Mouse (Mus musculus) heart, adult 10 weeks (tissue): ENCODE data around the gene Tmem119. TPM values are rescaled to one million over a fixed set of nuclear protein-coding genes. Genes with fewer than 3 reads are reported as not detected.

ENCODE experiments used
- polyA plus RNA-seq: library from polyadenylated mRNA; stranded (reverse); fragments of 350-450 nt; fragmentation: Illumina TruSeq; extraction: RNeasy Lipid Tissue Mini Kit (QIAGEN cat#74804); gene quantifications from one replicate; pipeline ENCODE4 v1.2.3, GENCODE M21; 2014; ENCODE audit warnings: low read depth, low replicate concordance

The Tmem119 gene
- polyA plus RNA-seq: 10.8 TPM

DNA sequence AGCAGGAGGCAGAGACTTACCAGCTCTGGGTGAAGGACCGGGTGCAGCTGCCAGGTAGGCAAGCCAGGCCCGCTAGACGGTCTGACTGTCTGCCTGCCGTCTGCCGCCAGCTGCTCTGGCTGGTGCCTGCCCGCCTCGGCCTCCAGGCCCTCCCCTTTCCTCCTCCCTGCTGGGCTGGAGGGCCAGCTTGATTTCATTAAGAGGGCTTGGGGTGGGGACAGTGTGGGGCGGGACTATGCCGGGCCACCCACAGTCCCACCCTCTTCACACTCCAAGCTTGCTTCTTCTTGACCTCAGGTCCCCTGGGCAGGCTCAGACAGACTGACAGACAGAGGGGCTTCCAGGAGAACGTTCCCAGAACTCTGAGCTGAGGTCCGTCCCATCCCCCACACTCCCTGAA is at the start of gene Tmem119:
Tmem119 (minus strand) TSS at position 237 of the 400 bp plus-strand sequence.

DNA sequence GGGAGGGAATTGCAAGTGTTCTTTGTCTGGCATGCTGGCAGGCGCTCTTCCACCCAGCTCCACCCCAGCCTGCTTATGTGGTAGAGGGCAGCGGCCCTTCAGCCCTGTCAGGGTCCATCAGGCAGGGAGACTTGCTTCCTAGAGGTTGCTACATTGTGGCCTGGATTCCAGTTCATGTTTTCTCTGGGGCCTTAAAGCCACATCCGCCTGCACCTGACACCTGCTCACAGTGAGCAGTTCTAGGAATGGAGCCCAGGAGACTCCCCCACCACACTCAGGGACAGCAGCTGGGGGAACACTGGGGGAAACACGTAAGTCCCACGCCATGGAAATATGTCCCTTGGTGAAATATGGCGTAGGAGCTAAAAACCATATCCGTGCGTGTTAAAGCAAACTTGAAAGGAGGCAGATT is 32.2 kb upstream of the Tmem119 start, which contains the start of gene Selplg:
Selplg (minus strand) TSS at position 155 of the 412 bp plus-strand sequence.

DNA sequence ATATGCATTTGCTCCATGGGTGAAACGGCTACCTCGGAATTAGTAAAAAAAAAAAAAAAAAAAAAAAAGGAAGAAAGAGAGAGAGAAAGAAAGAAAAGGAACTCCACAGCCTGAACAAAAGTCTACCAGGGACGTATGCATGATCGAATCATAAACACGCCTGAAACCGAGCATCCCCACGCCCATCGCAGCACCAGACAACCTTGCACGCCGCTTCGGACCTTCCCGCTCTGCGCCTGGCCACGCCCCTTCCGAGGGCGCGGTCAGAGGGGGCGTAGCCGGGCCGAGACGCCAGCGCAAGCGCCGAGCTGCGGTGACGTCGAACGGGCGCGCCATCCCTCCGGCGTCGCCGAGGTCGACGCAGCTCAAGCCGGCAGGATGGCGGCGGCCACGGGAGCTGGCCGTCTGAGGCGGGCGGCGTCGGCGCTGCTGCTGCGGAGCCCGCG is 27.8 kb downstream of the Tmem119 start, which contains the start of the genes Sart3 and Iscu:
Sart3 (minus strand) TSS at position 61 of the 446 bp plus-strand sequence.
Iscu (plus strand) TSS at position 299 of the 446 bp plus-strand sequence.

Other genes with a start within 250 kb of the Tmem119 start
- gene Cmklr1, start 150.1 kb downstream of the Tmem119 start, polyA plus RNA-seq: 14.2 TPM
- gene 1700069L16Rik, start 75.7 kb downstream of the Tmem119 start, polyA plus RNA-seq: not detected
- gene Ficd, start 64.7 kb downstream of the Tmem119 start, polyA plus RNA-seq: 8.0 TPM
- 11.7 TPM for gene Sart3, start 28.0 kb downstream of the Tmem119 start, polyA plus RNA-seq
- gene Iscu, start 27.8 kb downstream of the Tmem119 start, polyA plus RNA-seq: 187 TPM
- 3.2 TPM for gene Selplg, start 32.1 kb upstream of the Tmem119 start, polyA plus RNA-seq
- 20.3 TPM for gene Coro1c, start 108.2 kb upstream of the Tmem119 start, polyA plus RNA-seq
- gene Ssh1, start 193.4 kb upstream of the Tmem119 start, polyA plus RNA-seq: 4.8 TPM
- gene Dao, start 203.2 kb upstream of the Tmem119 start, polyA plus RNA-seq: not detected